Mouse (Mus musculus) myocyte (in vitro differentiated cells): ENCODE results near the gene Meis1.

ENCODE experiments used
- MYOG ChIP-seq, 3 experiments: IDR thresholded peaks; one replicate each; pipeline ENCODE4 v1.6.1; 2011; ENCODE audit warnings: control low read depth in 2 of 3, low read depth in 2 of 3, mild to moderate bottlenecking in 2 of 3; ENCODE audit not compliant: insufficient read length in 2 of 3, control insufficient read depth in 1 of 3, insufficient read depth in 1 of 3
- SRF ChIP-seq: IDR thresholded peaks from one replicate; pipeline ENCODE4 v1.6.1; 2011; ENCODE audit warnings: low read depth; ENCODE audit not compliant: control insufficient read depth, insufficient read length
- TCF12 ChIP-seq: IDR thresholded peaks from one replicate; pipeline ENCODE4 v1.6.1; 2011; ENCODE audit warnings: mild to moderate bottlenecking, control low read depth; ENCODE audit not compliant: poor library complexity, insufficient read depth, severe bottlenecking
- USF1 ChIP-seq: IDR thresholded peaks from one replicate; pipeline ENCODE4 v1.6.1; 2011; ENCODE audit warnings: low read depth, mild to moderate bottlenecking, control low read depth, moderate library complexity

DNA sequence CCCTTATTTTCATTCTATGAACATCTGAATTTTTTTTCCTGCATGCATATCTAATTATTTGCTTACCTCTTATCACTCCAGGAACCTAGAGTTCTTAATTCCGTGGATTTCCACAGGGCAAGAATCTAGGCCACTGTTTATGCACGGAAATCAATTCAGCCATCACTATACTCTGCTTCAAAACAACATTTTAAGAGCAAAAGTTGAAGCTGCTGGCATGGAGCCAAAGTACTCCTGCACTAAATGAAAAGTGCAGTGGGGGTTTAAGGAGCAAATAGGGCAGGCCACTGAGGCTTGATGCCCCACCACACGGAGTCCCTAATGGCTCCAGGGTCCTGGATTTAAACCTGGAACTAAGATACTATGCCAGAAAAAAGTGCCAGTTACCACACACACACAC, 47.2 kb downstream of the Meis1 start:
- TF ChIP-seq TCF12 (no peak), MYOG (IDR thresholded peaks at IDR 0.05; ENCODE audit: control insufficient read depth in 1 of 3, insufficient read depth in 1 of 3, insufficient read length in 2 of 3, low read depth in 2 of 3) (no peak), USF1 (no peak), SRF (no peak)
